Mouse (Mus musculus) ES-E14 (cell line): ENCODE results near the gene Pced1b.

Source experiments
- CHD2 ChIP-seq: IDR thresholded peaks from 2 replicates; pipeline ENCODE4 v1.6.1; 2014; ENCODE audit warnings: mild to moderate bottlenecking, low read depth, low read length, inconsistent platforms
- HCFC1 ChIP-seq: IDR thresholded peaks from 2 replicates; pipeline ENCODE4 v1.6.1; 2012; ENCODE audit warnings: low read length, inconsistent platforms, borderline replicate concordance; ENCODE audit not compliant: insufficient read depth
- ZC3H11A ChIP-seq: IDR thresholded peaks from 2 replicates; pipeline ENCODE4 v1.6.1; 2012; ENCODE audit warnings: low read depth, mild to moderate bottlenecking, inconsistent platforms, low read length, borderline replicate concordance
- ZNF384 ChIP-seq: IDR thresholded peaks from 2 replicates; pipeline ENCODE4 v1.6.1; 2012; ENCODE audit warnings: low read depth, low read length, inconsistent platforms

DNA sequence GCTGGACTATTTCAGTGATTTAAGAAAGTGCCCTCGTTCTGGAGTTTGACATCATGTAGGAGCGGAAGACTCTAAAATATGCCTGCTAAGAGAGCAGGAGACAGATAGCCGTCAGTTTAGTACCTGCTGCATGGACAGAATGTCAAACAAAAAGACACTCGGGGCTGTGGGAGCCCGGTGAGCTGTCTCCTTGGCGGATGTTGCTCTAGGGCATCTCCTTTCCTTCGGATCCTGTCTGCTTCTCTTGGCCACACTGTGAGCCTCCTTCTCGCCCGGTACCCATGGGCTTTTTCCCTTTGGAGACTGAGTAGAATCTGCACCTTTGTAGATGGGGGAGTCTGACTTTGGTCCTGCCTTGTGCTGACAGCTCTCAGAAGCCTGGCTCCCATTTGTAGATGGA is 63.3 kb downstream of the Pced1b start:
- TF ChIP-seq ZNF384 (no peak), CHD2 (no peak), ZC3H11A (no peak), HCFC1 (no peak)
